Mouse (Mus musculus) neural tube, embryonic 14.5 days (tissue): Measurements from ENCODE around the gene Lgr5. TPM values are rescaled to one million over a fixed set of nuclear protein-coding genes. Genes with fewer than 3 reads are reported as not detected.

Source experiments
- ATAC-seq: fragments of 200-750 bp; cut with Nextera tagmentation; 2 replicates; pipeline ENCODE4 v1.8.0; 2017; ENCODE audit warnings: low read depth, mild to moderate bottlenecking, moderate TSS enrichment, moderate library complexity
- H3K27ac ChIP-seq: fragments of 300-500 bp; sonication (generic); 2 replicates; pipeline ENCODE4 v1.5.1; 2014; ENCODE audit warnings: low read depth, mild to moderate bottlenecking, control low read depth, low read length, moderate library complexity, mixed read lengths
- H3K27me3 ChIP-seq: fragments of 300-500 bp; sonication (generic); 2 replicates; pipeline ENCODE4 v1.6.1; 2014; ENCODE audit warnings: low read length; ENCODE audit not compliant: control insufficient read depth, insufficient read depth
- H3K36me3 ChIP-seq: fragments of 300-500 bp; sonication (generic); 2 replicates; pipeline ENCODE4 v1.6.1; 2014; ENCODE audit warnings: low read length, mixed read lengths; ENCODE audit not compliant: control insufficient read depth, insufficient read depth
- H3K4me1 ChIP-seq: fragments of 300-500 bp; sonication (generic); 2 replicates; pipeline ENCODE4 v1.6.1; 2014; ENCODE audit warnings: low read length; ENCODE audit not compliant: control insufficient read depth, insufficient read depth
- H3K4me2 ChIP-seq: fragments of 300-500 bp; sonication (generic); 2 replicates; pipeline ENCODE4 v1.6.1; 2014; ENCODE audit warnings: mild to moderate bottlenecking, low read depth, low read length, control low read depth
- H3K4me3 ChIP-seq: fragments of 300-500 bp; sonication (generic); 2 replicates; pipeline ENCODE4 v1.5.1; 2014; ENCODE audit warnings: low read depth, low read length, control low read depth, mixed read lengths
- H3K9ac ChIP-seq: fragments of 300-500 bp; sonication (generic); replicated peaks from 2 replicates; pipeline ENCODE4 v1.6.1; 2014; ENCODE audit warnings: low read depth, mild to moderate bottlenecking, control low read depth, low read length, mixed read lengths
- H3K9me3 ChIP-seq: fragments of 300-500 bp; sonication (generic); 2 replicates; pipeline ENCODE4 v1.6.1; 2016; ENCODE audit warnings: low read length; ENCODE audit not compliant: control insufficient read depth
- WGBS: fragments of 180-500 bp; shearing (Covaris S2); extraction: QIAGEN DNeasy Blood & Tissue Kit; methylation state at CpG from one replicate; pipeline ENCODE4 v1.1.7; 2014; 5-methylcytosine and 5-hydroxymethylcytosine counted together
- polyA plus RNA-seq: library from polyadenylated mRNA; unstranded; fragments of >200 nt; fragmentation: Nextera tagmentation; extraction: Ambion mirVana; gene quantifications from 2 replicates; pipeline ENCODE4 v1.2.1, GENCODE M21; 2014

Gene Lgr5
- polyA plus RNA-seq, 1 experiment from 2014 or later = 5.3 TPM

- H3K9ac ChIP-seq = no peak overlapping the region
- no peak overlapping the region for H3K27ac ChIP-seq
- no peaks in the 10 kb centered on the region for H3K9me3 ChIP-seq
- H3K27me3 ChIP-seq = no peaks in the 10 kb centered on the region
- no peaks in the 10 kb centered on the region for H3K4me1 ChIP-seq
- no peak overlapping the region for H3K4me3 ChIP-seq
- WGBS = 80% methylated on average over 4 of the region's 4 CpGs
- peaks cover 10% of the 10 kb centered on the region; the same call in 1 of the 2 replicates for H3K36me3 ChIP-seq
- no peak for ATAC-seq
- H3K4me2 ChIP-seq = no peak overlapping the region
These were observed 150.3 kb downstream of the Lgr5 start for GRCm38 (mm10) chr10:115437286-115437685.

GRCm38 (mm10) chr10:115425351-115425750 lies 162.2 kb downstream of the Lgr5 start:
- H3K4me2 ChIP-seq = no peak overlapping the region
- no peaks in the 10 kb centered on the region for H3K27me3 ChIP-seq
- 46% methylated on average over 2 of the region's 2 CpGs for WGBS
- no peak for ATAC-seq
- H3K4me1 ChIP-seq = no peaks in the 10 kb centered on the region
- no peaks in the 10 kb centered on the region for H3K9me3 ChIP-seq
- no peak overlapping the region for H3K4me3 ChIP-seq
- H3K27ac ChIP-seq = no peak overlapping the region
- no peak overlapping the region for H3K9ac ChIP-seq
- H3K36me3 ChIP-seq = peaks cover 40% of the 10 kb centered on the region

- WGBS = 76% methylated on average over 4 of the region's 4 CpGs
- no peaks in the 10 kb centered on the region for H3K9me3 ChIP-seq
- H3K27me3 ChIP-seq = no peaks in the 10 kb centered on the region
- ATAC-seq = no peak
- H3K4me2 ChIP-seq = no peak overlapping the region
- peaks cover 31% of the 10 kb centered on the region for H3K36me3 ChIP-seq
- no peak overlapping the region for H3K9ac ChIP-seq
- H3K4me1 ChIP-seq = no peaks in the 10 kb centered on the region
- no peak overlapping the region for H3K4me3 ChIP-seq
- no peak overlapping the region for H3K27ac ChIP-seq
These were observed 165.6 kb downstream of the Lgr5 start for GRCm38 (mm10) chr10:115421976-115422375.

GRCm38 (mm10) chr10:115414056-115414455 lies 173.5 kb downstream of the Lgr5 start:
- Histone ChIP-seq H3K4me1 (no peaks in the 10 kb centered on the region), H3K4me3 (no peak overlapping the region), H3K9ac (no peak overlapping the region), H3K4me2 (no peak overlapping the region), H3K9me3 (no peaks in the 10 kb centered on the region), H3K36me3 (peaks cover 68% of the 10 kb centered on the region), H3K27ac (no peak overlapping the region), H3K27me3 (no peaks in the 10 kb centered on the region)
- ATAC-seq = no peak
- WGBS = 95% methylated on average over 3 of the region's 3 CpGs

- Histone ChIP-seq H3K4me1 (no peaks in the 10 kb centered on the region), H3K9ac (no peak overlapping the region), H3K4me3 (no peak overlapping the region), H3K4me2 (no peak overlapping the region), H3K27me3 (no peaks in the 10 kb centered on the region), H3K27ac (no peak overlapping the region), H3K36me3 (peaks cover 69% of the 10 kb centered on the region), H3K9me3 (no peaks in the 10 kb centered on the region)
- ATAC-seq = no peak
- 93% methylated on average over 2 of the region's 2 CpGs for WGBS
These were observed 174.1 kb downstream of the Lgr5 start for GRCm38 (mm10) chr10:115413496-115413895.

- H3K4me2 ChIP-seq = no peak overlapping the region
- no peaks in the 10 kb centered on the region for H3K27me3 ChIP-seq
- no peak overlapping the region for H3K9ac ChIP-seq
- 74% methylated on average over 6 of the region's 6 CpGs for WGBS
- no peaks in the 10 kb centered on the region for H3K4me1 ChIP-seq
- H3K27ac ChIP-seq = no peak overlapping the region
- H3K9me3 ChIP-seq = no peaks in the 10 kb centered on the region
- no peak overlapping the region for H3K4me3 ChIP-seq
- no peak for ATAC-seq
- H3K36me3 ChIP-seq = peaks cover 53% of the 10 kb centered on the region
These were observed 181.2 kb downstream of the Lgr5 start for GRCm38 (mm10) chr10:115406393-115406792.

Other genes starting within 250 kb of the Lgr5 start
- 39.3 and 42.1 TPM in 2 replicates for gene Tmem19, start 225.3 kb downstream of the Lgr5 start, polyA plus RNA-seq
- 20.7 and 25.9 TPM in 2 replicates for gene Thap2, start 203.3 kb downstream of the Lgr5 start, polyA plus RNA-seq
- gene Zfc3h1, start 202.8 kb downstream of the Lgr5 start, polyA plus RNA-seq = 26.6 and 31.3 TPM in 2 replicates
- gene A930009A15Rik, start 17.8 kb downstream of the Lgr5 start, polyA plus RNA-seq = 0.35 and 0.36 TPM in 2 replicates
- 0.29 and 1.2 TPM in 2 replicates for gene Tspan8, start 229.1 kb upstream of the Lgr5 start, polyA plus RNA-seq